Mouse (Mus musculus) mesoderm, embryonic 11.5 days (tissue): ENCODE measurements around the gene Rhox3c.
"Not testable (repeated sequence)": the region's sequence is repeated elsewhere in the genome, so short reads cannot be mapped to it uniquely, and the experiment has no call there.

Experiments used
- DNase-seq: peaks from one replicate; pipeline ENCODE4 v3.0.0-alpha.2; 2012; ENCODE audit warnings: low read depth, low spot score

Gene Rhox3c

GRCm38 (mm10) chrX:37458285-37458684 lies at the start of gene Rhox3c:
Rhox3c (plus strand) TSS chrX:37458585.
- DNase-seq, result not testable (repeated sequence)

GRCm38 (mm10) chrX:37411767-37412166 lies 46.6 kb upstream of the Rhox3c start, which contains the start of gene Rhox2b:
Rhox2b (plus strand) TSS chrX:37412067.
- DNase-seq, result not testable (repeated sequence)

- DNase-seq, result not testable (repeated sequence)
These were observed 26.2 kb upstream of the Rhox3c start, which contains the start of gene Rhox4b for GRCm38 (mm10) chrX:37432194-37432593. Rhox4b (plus strand) TSS chrX:37432494.

- not testable (repeated sequence) for DNase-seq
These were observed 5.0 kb upstream of the Rhox3c start, which contains the start of gene Rhox2c for GRCm38 (mm10) chrX:37453380-37453779. Rhox2c (plus strand) TSS chrX:37453680.

- not testable (repeated sequence) for DNase-seq
These were observed 21.7 kb downstream of the Rhox3c start, which contains the start of gene Rhox4c for GRCm38 (mm10) chrX:37480037-37480436. Rhox4c (plus strand) TSS chrX:37480337.

- DNase-seq, result not testable (repeated sequence)
These were observed 55.7 kb downstream of the Rhox3c start, which contains the start of gene Rhox4d for GRCm38 (mm10) chrX:37514059-37514458. Rhox4d (plus strand) TSS chrX:37514359.
